ENCODE assay signal across 7 mouse cellular contexts in genomic region chr10:70095506-70096270, GRCm38 (mm10). TPM values are rescaled to one million over a fixed set of nuclear protein-coding genes. Genes with fewer than 3 reads are reported as not detected.
DNase-seq lines count a peak whose midpoint lies in the region; ATAC-seq and TF ChIP-seq lines count a peak whose summit lies in the region.

No protein-coding gene starts in this region.

- ATAC-seq in common myeloid progenitor, adult 5-6 weeks (replicated peaks; ENCODE audit: low read depth, poor library complexity, severe bottlenecking), result peak; percentile 3; the same call in 1 of the 2 replicates
- no peak for ATAC-seq in hindbrain, embryonic 15.5 days (ENCODE audit: low FRiP score, low read depth)

- H3K4me2 ChIP-seq in hindbrain, embryonic 15.5 days, result peak overlapping the region; percentile 83

- TF ChIP-seq CTCF in thymus, adult 2 months (IDR thresholded peaks at IDR 0.05; ENCODE audit: borderline replicate concordance, control insufficient read depth, extremely low read depth, insufficient read depth, low read length, poor library complexity), result no peak

- H3K4me3 ChIP-seq in thymus, adult 2 months (ENCODE audit: control insufficient read depth, insufficient read depth, low read length), result peak overlapping the region; percentile 77
- H3K4me3 ChIP-seq in hindbrain, embryonic 15.5 days, result peak overlapping the region; percentile 98

- no peaks in the 10 kb centered on the region for H3K36me3 ChIP-seq in thymus, adult 2 months (ENCODE audit: control insufficient read depth, insufficient read depth, low read length)
- H3K36me3 ChIP-seq in hindbrain, embryonic 15.5 days, result no peaks in the 10 kb centered on the region

- no peak for DNase-seq in thymus, adult 2 months
- DNase-seq in thymus, postnatal 10 days (ENCODE audit: low spot score in 2 of 2), result no peak
- peak; percentile 45 for DNase-seq in lung, postnatal 36 days
- DNase-seq in cerebellum, postnatal 4 days (ENCODE audit: low spot score in 2 of 2), result no peak
- DNase-seq in left cerebral cortex, adult 11 months (ENCODE audit: low spot score), result no peak

- 16% methylated on average over 13 of the region's 13 CpGs for WGBS in thymus, adult 2 months
- 22% methylated on average over 13 of the region's 13 CpGs for WGBS in hindbrain, embryonic 15.5 days

- peaks cover 26% of the 10 kb centered on the region for H3K4me1 ChIP-seq in thymus, adult 2 months (replicated peaks; ENCODE audit: control insufficient read depth, insufficient read depth, low read length)
- H3K4me1 ChIP-seq in hindbrain, embryonic 15.5 days (replicated peaks), result peaks cover 45% of the 10 kb centered on the region

- H3K27me3 ChIP-seq in thymus, adult 2 months (ENCODE audit: control insufficient read depth, insufficient read depth, low read length), result no peaks in the 10 kb centered on the region
- no peaks in the 10 kb centered on the region for H3K27me3 ChIP-seq in hindbrain, embryonic 15.5 days

- H3K9me3 ChIP-seq in hindbrain, embryonic 15.5 days, result no peaks in the 10 kb centered on the region

- H3K27ac ChIP-seq in thymus, adult 2 months (ENCODE audit: control insufficient read depth, insufficient read depth, low read length), result peak overlapping the region; percentile 85
- H3K27ac ChIP-seq in hindbrain, embryonic 15.5 days (replicated peaks), result peak overlapping the region; percentile 69

- no peak for TF ChIP-seq POLR2A in thymus, adult 2 months (IDR thresholded peaks at IDR 0.05; ENCODE audit: control insufficient read depth, extremely low read depth, insufficient read depth, low read length, poor library complexity)

- H3K9ac ChIP-seq in hindbrain, embryonic 15.5 days, result peak overlapping the region; percentile 17; the same call in 1 of the 2 replicates

RNA-seq across cellular contexts. Expression of gene Ccdc6, which starts 1.2 kb away (rescaled TPM):
- polyA plus RNA-seq in thymus, adult 2 months (2012; rRNA removed), result 45.5 and 48.0 TPM in 2 replicates
- 24.3 and 29.0 TPM in 2 replicates for total RNA-seq in common myeloid progenitor, adult 5-6 weeks (2017)
- polyA plus RNA-seq in hindbrain, embryonic 15.5 days (2015; fragmentation: Nextera tagmentation; extraction: Ambion mirVana), result 21.4 and 23.0 TPM in 2 replicates
